Mouse (Mus musculus): ENCODE data around the gene Slc16a13. TPM values are rescaled to one million over a fixed set of nuclear protein-coding genes. Genes with fewer than 3 reads are reported as not detected.
A peak's percentile ranks its signal among the peaks of the same experiment; 100 is the strongest.

Slc16a13 gene
- polyA plus RNA-seq (2015; fragmentation: Nextera tagmentation; extraction: Ambion mirVana): 15.9 and 18.0 TPM in 2 replicates

- H3K4me2 ChIP-seq (ENCODE audit: low read depth, low read length): peak within 1 kb of the TSS; percentile 93
- ATAC-seq: peak; percentile 89
- peaks cover 5% of the 10 kb centered on the region for H3K27me3 ChIP-seq (replicated peaks; ENCODE audit: control insufficient read depth, insufficient read depth, low read length)
- H3K9me3 ChIP-seq (ENCODE audit: control insufficient read depth, low read length): no peaks in the 10 kb centered on the region
- H3K9ac ChIP-seq (ENCODE audit: low read depth, low read length): peak within 1 kb of the TSS; percentile 83
- WGBS: 0% methylated on average over 28 of the region's 28 CpGs
- peak within 1 kb of the TSS; percentile 94 for H3K27ac ChIP-seq (ENCODE audit: low read length)
- no peaks in the 10 kb centered on the region for H3K36me3 ChIP-seq (ENCODE audit: control insufficient read depth, insufficient read depth, low read length)
- peaks cover 22% of the 10 kb centered on the region for H3K4me1 ChIP-seq (ENCODE audit: control insufficient read depth, insufficient read depth, low read length)
- peak within 1 kb of the TSS; percentile 68 for H3K4me3 ChIP-seq (ENCODE audit: low read length)
These were observed at the start of gene Slc16a13 for GRCm38 (mm10) chr11:70220731-70221602. Slc16a13 (minus strand) TSS chr11:70221064.

- H3K4me2 ChIP-seq (ENCODE audit: low read depth, low read length): no peak overlapping the region
- no peak overlapping the region for H3K4me3 ChIP-seq (ENCODE audit: low read length)
- no peak overlapping the region for H3K27ac ChIP-seq (ENCODE audit: low read length)
- H3K9ac ChIP-seq (ENCODE audit: low read depth, low read length): no peak overlapping the region
- H3K27me3 ChIP-seq (replicated peaks; ENCODE audit: control insufficient read depth, insufficient read depth, low read length): no peaks in the 10 kb centered on the region
- ATAC-seq: no peak
- WGBS: 85% methylated on average over 1 of the region's 1 CpGs
- H3K36me3 ChIP-seq (ENCODE audit: control insufficient read depth, insufficient read depth, low read length): no peaks in the 10 kb centered on the region
- peaks cover 4% of the 10 kb centered on the region for H3K4me1 ChIP-seq (ENCODE audit: control insufficient read depth, insufficient read depth, low read length)
- H3K9me3 ChIP-seq (ENCODE audit: control insufficient read depth, low read length): no peaks in the 10 kb centered on the region
These were observed 45.5 kb upstream of the Slc16a13 start for GRCm38 (mm10) chr11:70266405-70266804.

- no peak overlapping the region for H3K27ac ChIP-seq (ENCODE audit: low read length)
- no peak overlapping the region for H3K9ac ChIP-seq (ENCODE audit: low read depth, low read length)
- no peaks in the 10 kb centered on the region for H3K36me3 ChIP-seq (ENCODE audit: control insufficient read depth, insufficient read depth, low read length)
- H3K27me3 ChIP-seq (replicated peaks; ENCODE audit: control insufficient read depth, insufficient read depth, low read length): no peaks in the 10 kb centered on the region
- peaks cover 4% of the 10 kb centered on the region for H3K4me1 ChIP-seq (ENCODE audit: control insufficient read depth, insufficient read depth, low read length)
- no peak overlapping the region for H3K4me2 ChIP-seq (ENCODE audit: low read depth, low read length)
- 64% methylated on average over 4 of the region's 4 CpGs for WGBS
- ATAC-seq: no peak
- no peaks in the 10 kb centered on the region for H3K9me3 ChIP-seq (ENCODE audit: control insufficient read depth, low read length)
- no peak overlapping the region for H3K4me3 ChIP-seq (ENCODE audit: low read length)
These were observed 45.0 kb upstream of the Slc16a13 start for GRCm38 (mm10) chr11:70265819-70266218.

- no peaks in the 10 kb centered on the region for H3K27me3 ChIP-seq (replicated peaks; ENCODE audit: control insufficient read depth, insufficient read depth, low read length)
- no peak for ATAC-seq
- H3K4me1 ChIP-seq (ENCODE audit: control insufficient read depth, insufficient read depth, low read length): peaks cover 4% of the 10 kb centered on the region
- no peaks in the 10 kb centered on the region for H3K9me3 ChIP-seq (ENCODE audit: control insufficient read depth, low read length)
- H3K4me2 ChIP-seq (ENCODE audit: low read depth, low read length): no peak overlapping the region
- no peak overlapping the region for H3K4me3 ChIP-seq (ENCODE audit: low read length)
- H3K9ac ChIP-seq (ENCODE audit: low read depth, low read length): no peak overlapping the region
- H3K36me3 ChIP-seq (ENCODE audit: control insufficient read depth, insufficient read depth, low read length): no peaks in the 10 kb centered on the region
- H3K27ac ChIP-seq (ENCODE audit: low read length): no peak overlapping the region
- 46% methylated on average over 3 of the region's 3 CpGs for WGBS
These were observed 44.4 kb upstream of the Slc16a13 start for GRCm38 (mm10) chr11:70265252-70265651.

GRCm38 (mm10) chr11:70259035-70259434 lies 38.2 kb upstream of the Slc16a13 start:
- H3K36me3 ChIP-seq (ENCODE audit: control insufficient read depth, insufficient read depth, low read length): no peaks in the 10 kb centered on the region
- H3K27ac ChIP-seq (ENCODE audit: low read length): no peak overlapping the region
- no peak overlapping the region for H3K9ac ChIP-seq (ENCODE audit: low read depth, low read length)
- 94% methylated on average over 4 of the region's 4 CpGs for WGBS
- H3K27me3 ChIP-seq (replicated peaks; ENCODE audit: control insufficient read depth, insufficient read depth, low read length): peaks cover 15% of the 10 kb centered on the region
- no peak for ATAC-seq
- H3K9me3 ChIP-seq (ENCODE audit: control insufficient read depth, low read length): no peaks in the 10 kb centered on the region
- H3K4me2 ChIP-seq (ENCODE audit: low read depth, low read length): no peak overlapping the region
- no peak overlapping the region for H3K4me3 ChIP-seq (ENCODE audit: low read length)
- H3K4me1 ChIP-seq (ENCODE audit: control insufficient read depth, insufficient read depth, low read length): peaks cover 9% of the 10 kb centered on the region; the same call in 1 of the 2 replicates

GRCm38 (mm10) chr11:70254931-70255531 lies 34.2 kb upstream of the Slc16a13 start, which contains the start of gene Alox12:
Alox12 (minus strand) TSS chr11:70255353.
- H3K9ac ChIP-seq (ENCODE audit: low read depth, low read length): peak within 1 kb of the TSS; percentile 63
- ATAC-seq: peak; percentile 42; the same call in 1 of the 2 replicates
- H3K27me3 ChIP-seq (replicated peaks; ENCODE audit: control insufficient read depth, insufficient read depth, low read length): peaks cover 30% of the 10 kb centered on the region

GRCm38 (mm10) chr11:70254337-70254736 lies 33.5 kb upstream of the Slc16a13 start:
- H3K4me2 ChIP-seq (ENCODE audit: low read depth, low read length): peak overlapping the region; percentile 61
- H3K36me3 ChIP-seq (ENCODE audit: control insufficient read depth, insufficient read depth, low read length): no peaks in the 10 kb centered on the region
- H3K4me3 ChIP-seq (ENCODE audit: low read length): peak overlapping the region; percentile 39
- H3K9ac ChIP-seq (ENCODE audit: low read depth, low read length): 0 out of 2 replicates have a peak overlapping the region, but pooled peaks have one; percentile 63
- no peak for ATAC-seq
- no peaks in the 10 kb centered on the region for H3K9me3 ChIP-seq (ENCODE audit: control insufficient read depth, low read length)
- H3K27ac ChIP-seq (ENCODE audit: low read length): no peak overlapping the region
- 6% methylated on average over 18 of the region's 18 CpGs for WGBS
- H3K4me1 ChIP-seq (ENCODE audit: control insufficient read depth, insufficient read depth, low read length): peaks cover 9% of the 10 kb centered on the region; the same call in 1 of the 2 replicates
- peaks cover 30% of the 10 kb centered on the region for H3K27me3 ChIP-seq (replicated peaks; ENCODE audit: control insufficient read depth, insufficient read depth, low read length)

More at GRCm38 (mm10) chr11:70254931-70255531, 34.2 kb upstream of the Slc16a13 start, which contains the start of gene Alox12:
- H3K36me3 ChIP-seq (ENCODE audit: control insufficient read depth, insufficient read depth, low read length): no peaks in the 10 kb centered on the region
- no peaks in the 10 kb centered on the region for H3K9me3 ChIP-seq (ENCODE audit: control insufficient read depth, low read length)
- WGBS: 3% methylated on average over 25 of the region's 25 CpGs
- peaks cover 9% of the 10 kb centered on the region; the same call in 1 of the 2 replicates for H3K4me1 ChIP-seq (ENCODE audit: control insufficient read depth, insufficient read depth, low read length)
- peak within 1 kb of the TSS; percentile 39 for H3K4me3 ChIP-seq (ENCODE audit: low read length)
- peak within 1 kb of the TSS; percentile 61 for H3K4me2 ChIP-seq (ENCODE audit: low read depth, low read length)
- H3K27ac ChIP-seq (ENCODE audit: low read length): no peak within 1 kb of the TSS

- no peak overlapping the region for H3K9ac ChIP-seq (ENCODE audit: low read depth, low read length)
- H3K4me2 ChIP-seq (ENCODE audit: low read depth, low read length): no peak overlapping the region
- no peak for ATAC-seq
- peaks cover 9% of the 10 kb centered on the region; the same call in 1 of the 2 replicates for H3K4me1 ChIP-seq (ENCODE audit: control insufficient read depth, insufficient read depth, low read length)
- no peak overlapping the region for H3K4me3 ChIP-seq (ENCODE audit: low read length)
- H3K36me3 ChIP-seq (ENCODE audit: control insufficient read depth, insufficient read depth, low read length): no peaks in the 10 kb centered on the region
- H3K27me3 ChIP-seq (replicated peaks; ENCODE audit: control insufficient read depth, insufficient read depth, low read length): peaks cover 30% of the 10 kb centered on the region
- H3K9me3 ChIP-seq (ENCODE audit: control insufficient read depth, low read length): no peaks in the 10 kb centered on the region
- WGBS: 82% methylated on average over 8 of the region's 8 CpGs
- no peak overlapping the region for H3K27ac ChIP-seq (ENCODE audit: low read length)
These were observed 31.0 kb upstream of the Slc16a13 start for GRCm38 (mm10) chr11:70251853-70252252.

- H3K9ac ChIP-seq (ENCODE audit: low read depth, low read length): no peak overlapping the region
- no peak for ATAC-seq
- no peak overlapping the region for H3K4me2 ChIP-seq (ENCODE audit: low read depth, low read length)
- H3K27me3 ChIP-seq (replicated peaks; ENCODE audit: control insufficient read depth, insufficient read depth, low read length): peaks cover 25% of the 10 kb centered on the region
- H3K36me3 ChIP-seq (ENCODE audit: control insufficient read depth, insufficient read depth, low read length): no peaks in the 10 kb centered on the region
- H3K9me3 ChIP-seq (ENCODE audit: control insufficient read depth, low read length): no peaks in the 10 kb centered on the region
- no peak overlapping the region for H3K4me3 ChIP-seq (ENCODE audit: low read length)
- H3K4me1 ChIP-seq (ENCODE audit: control insufficient read depth, insufficient read depth, low read length): peaks cover 9% of the 10 kb centered on the region; the same call in 1 of the 2 replicates
- WGBS: 67% methylated on average over 11 of the region's 11 CpGs
- H3K27ac ChIP-seq (ENCODE audit: low read length): no peak overlapping the region
These were observed 29.3 kb upstream of the Slc16a13 start for GRCm38 (mm10) chr11:70250150-70250549.
